12 mouse cellular contexts compared by ENCODE assay signal in genomic region chr13:52914591-52915110, GRCm38 (mm10). TPM values are rescaled to one million over a fixed set of nuclear protein-coding genes. Genes with fewer than 3 reads are reported as not detected.
A peak's percentile ranks its signal among the peaks of the same experiment; 100 is the strongest.
DNase-seq lines count a peak whose midpoint lies in the region; ATAC-seq and TF ChIP-seq lines count a peak whose summit lies in the region.
"Had no signal": no experiment of that assay in that cellular context is flagged by ENCODE, and none has a peak within 500 bp of the region (broad histone marks: within the 10 kb centered on the region; RNA-seq: fewer than 3 reads in every experiment).

No protein-coding gene starts in this region.

- DNase-seq in layer of hippocampus, adult 2 months (ENCODE audit: low spot score in 2 of 2), result peak in 1 of 2 experiments; percentile 54
- DNase-seq in layer of hippocampus, postnatal 14 days (ENCODE audit: low spot score in 2 of 2), result no peak
- DNase-seq in A20 (ENCODE audit: low read depth, low spot score) (peak; percentile 89), NIH3T3 (ENCODE audit: low read depth) (peak; percentile 75)
- DNase-seq in gastrocnemius, postnatal 25 days, result no peak
- DNase-seq in kidney, adult 8-10 months, result no peak
- DNase-seq: adrenal gland, adult 8-10 months; cerebellum, adult 2 months; gastrocnemius, postnatal 14 days had no signal

- peak; percentile 80 for ATAC-seq in inflammation-experienced regulatory T-cells, adult 6 months
- ATAC-seq: midbrain, embryonic 16.5 days had no signal

- peak overlapping the region; percentile 24; the same call in 1 of the 2 replicates for H3K27ac ChIP-seq in layer of hippocampus, adult 2 months
- H3K27ac ChIP-seq: embryonic facial prominence, embryonic 13.5 days had no signal

- H3K4me3 ChIP-seq in layer of hippocampus, adult 2 months, result no peak overlapping the region
- H3K4me3 ChIP-seq: embryonic facial prominence, embryonic 13.5 days had no signal

- no peak for TF ChIP-seq CTCF in layer of hippocampus, adult 2 months (conservative IDR thresholded peaks at IDR 0.05)

RNA-seq across cellular contexts. Expression of gene Auh, which starts 14.8 kb away (rescaled TPM):
- 100 to 1,000 TPM; 107 to 121 TPM for total RNA-seq in layer of hippocampus, adult 2 months (2021)
- 100 to 1,000 TPM in 1 of 2 experiments, 10 to 100 TPM in 1; 99.3 to 109 TPM for total RNA-seq in layer of hippocampus, postnatal 14 days (2021)
- polyA plus RNA-seq in inflammation-experienced regulatory T-cells, adult 6 months (2017; shearing (Covaris generic)), result 10 to 100 TPM; 25.0 to 28.2 (median 26.2) TPM
- 10 to 100 TPM; 62.9 to 64.6 TPM for total RNA-seq in gastrocnemius, postnatal 25 days (2021)

Comparison
In these comparisons a context has a peak if more than half of its experiments do, and no peak if none do; other contexts are left out.
1. DNase-seq: peak in A20 (single experiment) and NIH3T3 (single experiment); none in layer of hippocampus, postnatal 14 days (0 of 2), gastrocnemius, postnatal 25 days (single experiment) and kidney, adult 8-10 months (0 of 2).